Mouse (Mus musculus) liver, postnatal 0 days (tissue): Measurements from ENCODE around the gene Irgc1.

ENCODE experiments used
- CTCF ChIP-seq: sonication (generic); IDR thresholded peaks from 2 replicates; pipeline ENCODE4 v1.5.1; 2016; ENCODE audit warnings: antibody characterized with exemption, low read depth
- EP300 ChIP-seq: IDR thresholded peaks from 2 replicates; pipeline ENCODE4 v1.6.1; 2016; ENCODE audit warnings: antibody characterized with exemption, low read depth, mild to moderate bottlenecking

DNA sequence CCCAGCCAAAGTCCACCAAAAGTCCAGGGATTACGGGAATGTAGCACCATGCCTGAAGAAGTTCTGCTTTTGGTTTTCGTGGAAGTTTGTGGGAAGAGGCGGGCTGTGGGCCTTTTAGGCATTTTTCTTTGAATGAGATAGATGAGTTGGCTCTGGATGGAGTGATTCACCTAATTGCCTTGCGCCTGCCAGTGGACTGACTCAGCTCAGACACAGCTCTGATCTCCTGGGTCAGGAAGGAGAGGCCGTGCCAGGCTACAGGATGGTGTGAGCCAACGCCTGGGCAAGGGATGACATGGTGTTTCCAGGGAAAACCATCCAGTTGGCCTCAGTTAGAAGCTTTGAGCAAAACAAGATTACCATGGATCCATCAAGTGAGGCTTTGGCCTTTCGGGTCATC lies 18.3 kb upstream of the Irgc1 start:
- no peak for TF ChIP-seq EP300
- TF ChIP-seq CTCF = no peak
